Mouse (Mus musculus): ENCODE data around the gene Qsox1. TPM values are rescaled to one million over a fixed set of nuclear protein-coding genes. Genes with fewer than 3 reads are reported as not detected.
A peak's percentile ranks its signal among the peaks of the same experiment; 100 is the strongest.

Qsox1 gene
- total RNA-seq (2015; ENCODE audit: low replicate concordance): 2.5 and 8.8 TPM in 2 replicates
- 0.91 and 4.6 TPM in 2 replicates for total RNA-seq (2017; ENCODE audit: low replicate concordance)

- peak; percentile 93 for ATAC-seq (replicated peaks; ENCODE audit: low FRiP score, poor library complexity, severe bottlenecking)
These were observed at the start of gene Qsox1 for GRCm38 (mm10) chr1:155812581-155813499. Gene Qsox1, minus strand, starts transcription at chr1:155812889.

- no peak for ATAC-seq (replicated peaks; ENCODE audit: low FRiP score, poor library complexity, severe bottlenecking)
These were observed 42.4 kb upstream of the Qsox1 start for GRCm38 (mm10) chr1:155854926-155855702.

GRCm38 (mm10) chr1:155853009-155853408 lies 40.3 kb upstream of the Qsox1 start:
- 0 out of 2 replicates have a peak, but pooled peaks have one; percentile 33 for ATAC-seq (replicated peaks; ENCODE audit: low FRiP score, poor library complexity, severe bottlenecking)

GRCm38 (mm10) chr1:155844235-155844634 lies 31.5 kb upstream of the Qsox1 start:
- no peak for ATAC-seq (replicated peaks; ENCODE audit: low FRiP score, poor library complexity, severe bottlenecking)

GRCm38 (mm10) chr1:155843538-155843937 lies 30.8 kb upstream of the Qsox1 start:
- ATAC-seq (replicated peaks; ENCODE audit: low FRiP score, poor library complexity, severe bottlenecking): no peak

GRCm38 (mm10) chr1:155835667-155836066 lies 23.0 kb upstream of the Qsox1 start:
- no peak for ATAC-seq (replicated peaks; ENCODE audit: low FRiP score, poor library complexity, severe bottlenecking)

- ATAC-seq (replicated peaks; ENCODE audit: low FRiP score, poor library complexity, severe bottlenecking): no peak
These were observed 20.9 kb upstream of the Qsox1 start for GRCm38 (mm10) chr1:155833610-155834009.

- no peak for ATAC-seq (replicated peaks; ENCODE audit: low FRiP score, poor library complexity, severe bottlenecking)
These were observed 19.3 kb upstream of the Qsox1 start for GRCm38 (mm10) chr1:155831958-155832357.

- no peak for ATAC-seq (replicated peaks; ENCODE audit: low FRiP score, poor library complexity, severe bottlenecking)
These were observed 18.2 kb upstream of the Qsox1 start for GRCm38 (mm10) chr1:155830861-155831260.

- no peak for ATAC-seq (replicated peaks; ENCODE audit: low FRiP score, poor library complexity, severe bottlenecking)
These were observed 15.1 kb upstream of the Qsox1 start for GRCm38 (mm10) chr1:155827703-155828295.

- no peak for ATAC-seq (replicated peaks; ENCODE audit: low FRiP score, poor library complexity, severe bottlenecking)
These were observed 14.2 kb upstream of the Qsox1 start for GRCm38 (mm10) chr1:155826803-155827395.

- no peak for ATAC-seq (replicated peaks; ENCODE audit: low FRiP score, poor library complexity, severe bottlenecking)
These were observed 13.4 kb upstream of the Qsox1 start for GRCm38 (mm10) chr1:155825940-155826716.

- no peak for ATAC-seq (replicated peaks; ENCODE audit: low FRiP score, poor library complexity, severe bottlenecking)
These were observed 8.0 kb upstream of the Qsox1 start for GRCm38 (mm10) chr1:155820646-155821045.

- no peak for ATAC-seq (replicated peaks; ENCODE audit: low FRiP score, poor library complexity, severe bottlenecking)
These were observed 3.5 kb upstream of the Qsox1 start for GRCm38 (mm10) chr1:155816167-155816566.

- ATAC-seq (replicated peaks; ENCODE audit: low FRiP score, poor library complexity, severe bottlenecking): no peak
These were observed 601 bp downstream of the Qsox1 start for GRCm38 (mm10) chr1:155811995-155812580.

- no peak for ATAC-seq (replicated peaks; ENCODE audit: low FRiP score, poor library complexity, severe bottlenecking)
These were observed 2.1 kb downstream of the Qsox1 start for GRCm38 (mm10) chr1:155810616-155811015.

GRCm38 (mm10) chr1:155809706-155810442 lies 2.8 kb downstream of the Qsox1 start:
- ATAC-seq (replicated peaks; ENCODE audit: low FRiP score, poor library complexity, severe bottlenecking): no peak

- ATAC-seq (replicated peaks; ENCODE audit: low FRiP score, poor library complexity, severe bottlenecking): no peak
These were observed 4.4 kb downstream of the Qsox1 start for GRCm38 (mm10) chr1:155808261-155808660.

All from erythroid progenitor cell, adult 5-6 weeks (primary cell).